Mouse (Mus musculus): ENCODE results near the gene Tcf3. TPM values are rescaled to one million over a fixed set of nuclear protein-coding genes. Genes with fewer than 3 reads are reported as not detected.
A peak's percentile ranks its signal among the peaks of the same experiment; 100 is the strongest.

The Tcf3 gene
- total RNA-seq, 2 experiments from 2014 or later: 26.0 to 28.3 TPM

- DNase-seq (ENCODE audit: low spot score in 2 of 2): no peak
- intact Hi-C loops (cut with DNase I): no loop called here
Observed at GRCm38 (mm10) chr10:80417371-80417770, 16.1 kb downstream of the Tcf3 start.

GRCm38 (mm10) chr10:80415566-80415965 lies 17.9 kb downstream of the Tcf3 start:
- DNase-seq (ENCODE audit: low spot score in 2 of 2): no peak
- intact Hi-C loops (cut with DNase I): no loop called here

GRCm38 (mm10) chr10:80412656-80413541 lies 20.5 kb downstream of the Tcf3 start:
- intact Hi-C loops (cut with DNase I): no loop called here
- DNase-seq (ENCODE audit: low spot score in 2 of 2): peak; percentile 54 to 58

- no peak for DNase-seq (ENCODE audit: low spot score in 2 of 2)
- intact Hi-C loops (cut with DNase I): no loop called here
Observed at GRCm38 (mm10) chr10:80407924-80408323, 25.5 kb downstream of the Tcf3 start.

GRCm38 (mm10) chr10:80406684-80407501 lies 26.6 kb downstream of the Tcf3 start, which contains the start of gene Uqcr11:
Uqcr11 (minus strand) TSS chr10:80406830.
- intact Hi-C loops (cut with DNase I): no loop called here
- DNase-seq (ENCODE audit: low spot score in 2 of 2): peak; percentile 89 to 92

- intact Hi-C loops (cut with DNase I): no loop called here
- DNase-seq (ENCODE audit: low spot score in 2 of 2): no peak
Observed at GRCm38 (mm10) chr10:80405481-80406173, 27.8 kb downstream of the Tcf3 start.

GRCm38 (mm10) chr10:80403044-80403692 lies 30.3 kb downstream of the Tcf3 start:
- no peak for DNase-seq (ENCODE audit: low spot score in 2 of 2)
- intact Hi-C loops (cut with DNase I): no loop called here

GRCm38 (mm10) chr10:80400704-80401161 lies 32.7 kb downstream of the Tcf3 start:
- intact Hi-C loops (cut with DNase I): no loop called here
- DNase-seq (ENCODE audit: low spot score in 2 of 2): no peak

GRCm38 (mm10) chr10:80399973-80400703 lies 33.3 kb downstream of the Tcf3 start:
- DNase-seq (ENCODE audit: low spot score in 2 of 2): no peak
- intact Hi-C loops (cut with DNase I): loop anchor here (1.0 kb wide), 1 partner anchor 13 kb away; the partner anchor contains the start of gene Mex3d

GRCm38 (mm10) chr10:80399191-80399972 lies 34.1 kb downstream of the Tcf3 start, which contains the start of gene Mbd3:
Mbd3 (minus strand) TSS chr10:80399550.
- intact Hi-C loops (cut with DNase I): loop anchor here (1.0 kb wide), 1 partner anchor 12 kb away; the partner anchor contains the start of gene Mex3d
- peak; percentile 99 to 100 for DNase-seq (ENCODE audit: low spot score in 2 of 2)

- peak; percentile 98 to 99 for DNase-seq (ENCODE audit: low spot score in 2 of 2)
- intact Hi-C loops (cut with DNase I): loop anchor here (1.0 kb wide), 1 partner anchor 11 kb away; the partner anchor contains the start of gene Mex3d
Observed at GRCm38 (mm10) chr10:80398719-80399190, 34.7 kb downstream of the Tcf3 start.

- intact Hi-C loops (cut with DNase I): no loop called here
Observed at GRCm38 (mm10) chr10:80398174-80398535, 35.3 kb downstream of the Tcf3 start.

GRCm38 (mm10) chr10:80397524-80398173 lies 35.8 kb downstream of the Tcf3 start:
- intact Hi-C loops (cut with DNase I): no loop called here

More at GRCm38 (mm10) chr10:80398174-80398535, 35.3 kb downstream of the Tcf3 start:
- DNase-seq (ENCODE audit: low spot score in 2 of 2): no peak

GRCm38 (mm10) chr10:80396822-80397523 lies 36.5 kb downstream of the Tcf3 start:
- intact Hi-C loops (cut with DNase I): no loop called here
- no peak for DNase-seq (ENCODE audit: low spot score in 2 of 2)

More at GRCm38 (mm10) chr10:80397524-80398173, 35.8 kb downstream of the Tcf3 start:
- DNase-seq (ENCODE audit: low spot score in 2 of 2): no peak

GRCm38 (mm10) chr10:80395025-80395627 lies 38.3 kb downstream of the Tcf3 start:
- intact Hi-C loops (cut with DNase I): no loop called here
- no peak for DNase-seq (ENCODE audit: low spot score in 2 of 2)

GRCm38 (mm10) chr10:80392687-80393086 lies 40.8 kb downstream of the Tcf3 start:
- intact Hi-C loops (cut with DNase I): no loop called here
- no peak for DNase-seq (ENCODE audit: low spot score in 2 of 2)

All from left cerebral cortex, postnatal 36 days (tissue).